Mouse (Mus musculus): ENCODE measurements around the gene Gm10273.

Gm10273 gene

GRCm38 (mm10) chr10:59403793-59404149 is 8.3 kb downstream of the Gm10273 start:
- no peak for DNase-seq

DNA sequence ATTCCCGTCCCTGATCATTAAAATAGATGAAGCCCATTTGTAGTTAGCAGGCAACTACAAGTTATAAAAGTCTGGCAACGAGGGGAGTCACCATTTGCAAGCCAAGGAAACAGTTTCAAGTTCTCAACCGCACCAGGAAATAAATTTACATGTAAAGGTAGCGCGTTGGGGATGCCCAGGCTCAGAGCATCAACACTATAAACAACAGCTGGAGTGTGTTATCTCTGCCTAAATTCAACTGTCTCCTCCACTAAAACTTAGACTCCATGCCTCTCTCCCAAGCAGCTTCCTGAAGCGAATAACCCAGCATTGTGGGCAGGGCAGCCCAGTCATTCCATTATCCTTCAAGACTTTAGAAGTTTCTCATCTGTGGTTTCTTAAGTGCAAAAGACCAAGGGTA is 13.1 kb downstream of the Gm10273 start:
- DNase-seq: no peak

DNA sequence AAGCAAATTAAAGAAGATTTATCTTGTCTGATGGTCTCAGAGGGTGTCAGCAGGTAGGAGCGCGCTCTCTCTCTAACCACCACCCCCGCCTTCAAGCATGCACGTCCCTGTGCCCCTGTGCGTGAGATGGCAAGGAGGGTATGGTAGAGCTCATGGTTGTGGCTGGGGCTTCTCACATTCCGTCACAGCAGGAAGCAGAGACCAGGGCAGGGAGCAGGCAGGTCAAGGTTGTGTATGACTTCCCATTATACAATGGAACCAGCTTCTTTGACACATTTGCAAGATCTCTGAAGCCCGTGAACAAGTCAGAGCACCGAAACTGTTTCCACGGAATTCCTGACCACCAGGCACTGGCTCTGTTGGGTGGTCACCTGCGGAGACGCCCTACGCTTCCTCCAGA is 14.8 kb downstream of the Gm10273 start:
- DNase-seq: no peak

DNA sequence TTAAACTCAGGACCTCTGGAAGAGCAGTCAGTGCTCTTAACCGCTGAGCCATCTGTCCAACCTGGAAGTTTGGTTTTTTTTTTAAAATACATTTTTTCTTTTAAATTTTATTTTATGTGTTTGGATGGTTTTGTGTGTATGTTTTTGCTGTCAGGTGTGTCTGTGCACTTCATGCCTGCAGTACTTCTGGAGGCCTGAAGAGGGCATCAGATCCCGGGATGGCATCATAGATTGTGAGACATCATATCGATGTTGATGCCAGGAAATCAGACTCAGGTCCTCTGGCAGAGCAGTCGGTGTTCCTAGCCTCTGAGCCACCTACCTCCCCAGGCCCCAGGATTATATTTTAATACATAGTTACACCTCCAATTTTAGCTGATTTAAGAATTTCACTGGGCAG is 18.3 kb downstream of the Gm10273 start:
- DNase-seq: no peak

DNA sequence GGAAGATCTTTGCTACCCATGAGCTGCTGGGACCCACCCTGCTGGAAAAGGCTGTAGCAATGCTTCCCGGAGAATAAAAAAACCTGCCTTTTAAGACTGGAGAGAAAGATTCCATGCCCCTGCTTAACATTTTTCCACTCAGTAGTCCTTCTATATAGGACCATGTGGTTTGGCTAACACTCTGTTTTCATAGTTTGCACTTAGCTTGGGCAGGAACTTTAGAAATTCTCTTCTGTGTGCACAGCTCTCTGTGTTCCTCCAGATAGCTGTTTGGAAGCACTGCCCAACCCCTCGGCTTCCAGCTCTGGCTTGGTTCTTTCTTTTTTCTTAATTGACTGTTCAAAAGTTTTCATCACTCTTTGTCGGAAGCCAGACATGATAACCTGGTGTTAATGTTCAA is 21.2 kb downstream of the Gm10273 start:
- DNase-seq: no peak

DNA sequence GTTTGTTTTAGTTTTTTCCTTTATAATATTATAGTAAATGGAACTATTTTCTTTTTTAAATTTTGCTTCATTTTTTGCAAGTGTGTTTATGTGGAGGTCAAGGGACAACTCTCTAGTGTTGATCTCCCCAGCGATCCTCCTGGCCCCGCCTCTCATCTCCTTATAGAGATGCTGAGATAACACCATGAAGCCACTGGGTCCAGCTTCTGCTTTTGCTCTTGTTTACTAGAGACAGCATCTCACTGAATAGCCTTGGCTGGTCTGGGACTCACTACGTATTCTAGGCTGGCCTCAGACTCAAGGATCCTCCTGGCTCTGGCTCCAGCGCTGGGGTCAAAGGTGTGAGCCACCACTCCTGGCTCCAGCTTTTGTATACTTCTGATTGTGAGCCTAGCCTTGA is 24.1 kb downstream of the Gm10273 start:
- DNase-seq: no peak

- DNase-seq: no peak
Measured at GRCm38 (mm10) chr10:59424453-59424852, 29.0 kb downstream of the Gm10273 start.

GRCm38 (mm10) chr10:59425369-59425768 is 29.9 kb downstream of the Gm10273 start:
- peak; percentile 84 to 91 for DNase-seq

- DNase-seq: no peak
Measured at GRCm38 (mm10) chr10:59426371-59426770, 30.9 kb downstream of the Gm10273 start.

GRCm38 (mm10) chr10:59429448-59430135 is 34.2 kb downstream of the Gm10273 start:
- no peak for DNase-seq

- DNase-seq: no peak
Measured at GRCm38 (mm10) chr10:59430701-59431218, 35.3 kb downstream of the Gm10273 start.

GRCm38 (mm10) chr10:59435746-59436145 is 40.3 kb downstream of the Gm10273 start:
- no peak for DNase-seq

DNA sequence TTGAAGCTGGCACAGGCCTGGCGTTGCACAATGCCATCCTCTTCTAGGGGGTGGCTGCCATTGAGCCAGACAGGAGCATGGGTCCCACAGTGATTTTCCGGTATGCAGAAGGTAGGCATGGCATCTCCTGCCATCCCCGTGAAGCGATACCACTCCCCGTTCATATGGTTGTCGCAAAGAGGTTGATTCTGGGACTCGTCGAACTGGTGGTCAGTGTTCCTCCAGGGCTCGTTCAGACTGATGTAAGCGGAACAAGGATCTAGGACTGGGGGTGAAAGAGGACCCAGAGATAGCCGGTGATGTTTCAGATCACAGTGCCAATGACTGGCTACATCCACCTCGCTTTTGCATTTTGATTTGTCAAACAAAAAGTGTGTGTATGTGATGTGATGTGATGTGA is 43.2 kb downstream of the Gm10273 start:
- no peak for DNase-seq

GRCm38 (mm10) chr10:59439508-59439931 is 44.1 kb downstream of the Gm10273 start:
- peak; percentile 32 to 46 for DNase-seq

- DNase-seq: no peak
Measured at GRCm38 (mm10) chr10:59440177-59440576, 44.7 kb downstream of the Gm10273 start.

- no peak for DNase-seq
Measured at GRCm38 (mm10) chr10:59441735-59442134, 46.3 kb downstream of the Gm10273 start, which contains the start of gene Oit3. TSS of gene Oit3 (minus strand) at chr10:59441778.

DNA sequence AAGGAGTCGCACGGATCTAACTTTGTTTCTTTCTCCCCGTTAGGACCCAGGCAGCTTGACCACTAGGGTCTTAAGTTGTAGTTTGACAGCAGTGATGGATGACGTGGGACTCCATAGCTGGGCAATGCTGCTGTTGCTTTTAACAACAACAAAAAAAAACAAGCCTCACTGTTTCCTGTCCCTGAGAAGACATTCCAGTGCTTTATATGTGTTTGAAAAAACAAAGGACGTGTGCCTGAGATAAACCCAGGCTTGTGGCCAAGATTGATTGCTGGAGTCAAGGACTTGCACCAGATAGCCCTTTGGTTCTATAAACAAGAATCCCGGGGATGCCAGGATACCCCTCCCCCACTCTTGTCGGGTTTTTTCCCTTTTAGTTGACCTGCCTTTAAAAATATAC is 47.8 kb downstream of the Gm10273 start:
- DNase-seq: no peak

DNA sequence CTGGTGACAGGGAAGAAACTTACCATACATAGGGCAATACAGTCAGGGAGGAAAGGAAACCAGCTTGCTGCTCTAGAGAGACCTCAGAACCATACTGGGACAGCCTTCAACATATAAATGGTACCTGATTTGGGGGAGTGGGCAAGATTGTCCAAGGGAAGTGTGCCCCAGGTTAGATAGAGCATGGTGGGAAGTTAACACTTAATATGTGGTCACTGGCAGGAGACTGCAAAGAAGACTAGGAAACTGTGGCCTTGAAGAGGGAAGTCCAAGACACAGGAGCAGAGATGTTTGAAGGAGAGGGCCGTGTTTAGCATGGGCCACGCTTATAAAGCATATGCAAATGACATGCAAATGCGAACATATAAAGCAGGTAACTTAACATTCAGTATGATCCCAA is 48.7 kb downstream of the Gm10273 start:
- no peak for DNase-seq

DNA sequence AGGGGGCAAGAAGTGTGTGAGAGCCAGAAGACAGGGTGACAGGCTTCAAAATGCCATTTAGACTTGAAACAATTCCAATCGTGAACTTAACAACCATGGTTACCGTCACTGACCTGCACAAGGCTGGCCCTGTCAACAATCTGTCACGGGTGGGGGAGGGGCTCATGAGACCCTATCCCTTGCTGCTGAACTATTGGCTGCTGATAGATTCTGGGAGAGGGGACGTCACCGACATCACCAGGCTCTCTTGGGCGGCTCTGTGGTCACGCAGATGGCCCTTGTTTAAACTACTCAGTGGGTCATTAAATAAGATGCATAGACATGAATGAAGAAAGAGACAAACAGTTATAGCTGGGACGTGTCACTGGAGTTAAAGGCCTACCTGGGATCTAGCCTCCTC is 49.2 kb downstream of the Gm10273 start:
- DNase-seq: peak; percentile 58 to 63
